Mouse (Mus musculus): ENCODE data around the gene Marveld1.
A peak's percentile ranks its signal among the peaks of the same experiment; 100 is the strongest.

Gene Marveld1

DNA sequence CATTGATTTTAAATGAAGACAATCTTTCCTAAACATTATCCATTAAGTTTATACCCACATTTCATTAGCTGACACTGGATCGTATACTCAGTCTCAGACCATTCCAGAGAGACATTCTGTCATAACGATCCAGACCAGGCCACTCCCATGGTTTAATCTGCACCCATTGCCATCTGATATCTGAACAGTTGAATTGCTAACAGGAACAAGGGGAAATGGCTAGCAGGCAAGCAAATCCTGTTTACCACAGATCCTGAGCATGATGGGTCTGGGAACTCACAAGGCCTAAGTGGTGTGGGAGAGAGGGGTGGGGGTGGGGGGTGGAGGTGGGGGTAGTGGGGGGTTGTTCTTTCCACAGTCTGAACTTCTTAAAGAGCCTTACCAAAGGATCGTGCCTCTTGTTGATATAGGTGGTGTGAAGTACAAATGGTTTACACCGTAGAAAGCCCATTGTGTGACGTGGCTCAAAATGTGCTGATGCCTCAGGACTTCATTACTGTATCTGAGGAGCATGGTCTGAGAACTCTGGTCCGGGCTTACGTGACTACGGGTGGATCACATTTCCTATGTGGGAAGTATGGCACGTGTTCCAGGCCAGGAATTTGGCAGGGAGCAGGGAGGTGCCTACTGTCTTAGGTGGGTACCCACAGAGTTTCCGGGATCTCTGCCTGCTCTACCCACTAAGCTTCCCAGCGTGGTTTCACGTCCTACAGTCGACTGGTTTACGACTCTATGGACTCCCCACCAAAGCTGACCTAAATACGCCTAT lies 8.5 kb upstream of the Marveld1 start:
- no peak for DNase-seq (ENCODE audit: inconsistent age in 2 of 2, low spot score in 1 of 2)

DNA sequence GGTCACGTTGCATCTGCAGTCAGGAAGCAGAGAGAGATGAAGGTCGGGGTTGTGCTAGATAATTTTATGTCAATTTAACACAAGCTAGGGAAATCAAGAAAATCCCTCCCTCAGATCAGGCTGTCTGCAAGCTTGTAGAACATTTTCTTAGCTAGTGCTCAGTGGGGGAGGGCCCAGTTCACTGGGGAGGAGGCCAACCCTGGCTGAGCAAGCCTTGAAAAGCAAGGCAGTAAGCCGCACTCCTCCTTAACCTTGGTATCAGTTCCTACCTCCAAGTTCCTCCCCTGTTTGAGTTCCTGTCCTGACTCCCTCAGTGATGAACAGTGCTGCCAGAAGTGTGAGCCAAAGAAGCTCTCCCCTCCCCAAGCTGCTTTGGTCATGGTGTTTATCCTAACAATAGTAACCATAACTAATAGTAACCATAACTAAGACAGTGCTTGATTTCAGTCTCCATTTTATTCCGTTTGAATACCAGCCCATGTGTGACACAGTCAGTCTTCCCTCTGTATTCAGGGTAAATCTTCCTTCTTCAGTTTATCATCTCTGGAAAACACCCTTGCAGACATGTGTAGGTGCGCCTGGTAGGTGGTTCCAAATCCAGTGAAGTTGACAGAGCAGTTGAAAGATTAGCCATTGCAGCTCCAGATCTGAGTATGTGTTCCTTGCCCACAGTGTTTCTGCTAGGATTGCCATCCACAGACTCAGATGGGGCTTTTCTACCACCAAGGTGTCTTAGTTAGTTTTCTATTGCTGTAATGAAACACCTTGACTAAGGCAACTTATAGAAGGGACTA lies 7.3 kb upstream of the Marveld1 start:
- no peak for DNase-seq (ENCODE audit: inconsistent age in 2 of 2, low spot score in 1 of 2)

GRCm38 (mm10) chr19:42141998-42142397 lies 5.2 kb upstream of the Marveld1 start:
- no peak for DNase-seq (ENCODE audit: inconsistent age in 2 of 2, low spot score in 1 of 2)

GRCm38 (mm10) chr19:42142757-42143156 lies 4.4 kb upstream of the Marveld1 start:
- no peak for DNase-seq (ENCODE audit: inconsistent age in 2 of 2, low spot score in 1 of 2)

GRCm38 (mm10) chr19:42144067-42144466 lies 3.1 kb upstream of the Marveld1 start:
- DNase-seq (ENCODE audit: inconsistent age in 2 of 2, low spot score in 1 of 2), result peak; percentile 36 to 61

GRCm38 (mm10) chr19:42144541-42145167 lies 2.5 kb upstream of the Marveld1 start:
- peak; percentile 79 to 93 for DNase-seq (ENCODE audit: inconsistent age in 2 of 2, low spot score in 1 of 2)

DNA sequence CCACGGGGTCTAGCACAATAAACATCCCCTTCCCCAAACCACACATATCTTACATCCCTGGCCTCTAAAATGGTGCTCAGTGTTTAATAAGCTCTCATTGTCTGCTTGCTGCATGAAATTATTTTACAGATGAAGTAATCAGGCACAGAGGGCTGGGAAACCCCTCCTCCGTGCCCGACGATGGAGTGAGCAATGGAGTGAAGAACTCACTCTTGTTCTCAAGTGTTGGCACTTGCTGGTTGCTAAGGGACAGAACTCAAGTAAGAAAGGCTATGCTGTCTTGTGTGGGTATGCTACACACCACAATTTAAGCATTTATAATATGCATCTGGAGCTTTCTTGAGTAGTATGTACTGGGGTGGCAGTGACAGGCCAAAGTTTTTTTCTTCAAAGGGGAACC lies 2.0 kb upstream of the Marveld1 start:
- peak in 1 of 2 experiments; percentile 25 for DNase-seq (ENCODE audit: inconsistent age in 2 of 2, low spot score in 1 of 2)

DNA sequence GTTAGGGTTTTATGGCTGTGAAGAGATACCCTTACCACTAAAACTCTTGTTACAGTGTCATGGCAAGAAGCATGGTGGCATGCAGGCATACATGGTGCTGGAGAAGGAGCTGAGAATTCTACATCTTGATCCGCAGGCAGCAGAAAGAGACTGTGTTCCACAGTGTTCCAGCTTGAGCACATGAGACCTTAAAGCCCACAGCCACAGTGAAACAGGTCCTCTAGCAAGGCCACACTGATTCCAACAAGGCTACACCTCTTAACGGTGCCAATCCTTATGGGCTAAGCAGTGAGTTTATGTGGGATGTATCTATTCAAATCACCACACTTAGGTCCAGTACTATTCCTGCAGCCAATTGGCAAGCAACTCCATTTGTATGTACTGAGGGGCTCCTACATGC lies 1.5 kb upstream of the Marveld1 start:
- DNase-seq (ENCODE audit: inconsistent age in 2 of 2, low spot score in 1 of 2), result peak in 1 of 2 experiments; percentile 10

DNA sequence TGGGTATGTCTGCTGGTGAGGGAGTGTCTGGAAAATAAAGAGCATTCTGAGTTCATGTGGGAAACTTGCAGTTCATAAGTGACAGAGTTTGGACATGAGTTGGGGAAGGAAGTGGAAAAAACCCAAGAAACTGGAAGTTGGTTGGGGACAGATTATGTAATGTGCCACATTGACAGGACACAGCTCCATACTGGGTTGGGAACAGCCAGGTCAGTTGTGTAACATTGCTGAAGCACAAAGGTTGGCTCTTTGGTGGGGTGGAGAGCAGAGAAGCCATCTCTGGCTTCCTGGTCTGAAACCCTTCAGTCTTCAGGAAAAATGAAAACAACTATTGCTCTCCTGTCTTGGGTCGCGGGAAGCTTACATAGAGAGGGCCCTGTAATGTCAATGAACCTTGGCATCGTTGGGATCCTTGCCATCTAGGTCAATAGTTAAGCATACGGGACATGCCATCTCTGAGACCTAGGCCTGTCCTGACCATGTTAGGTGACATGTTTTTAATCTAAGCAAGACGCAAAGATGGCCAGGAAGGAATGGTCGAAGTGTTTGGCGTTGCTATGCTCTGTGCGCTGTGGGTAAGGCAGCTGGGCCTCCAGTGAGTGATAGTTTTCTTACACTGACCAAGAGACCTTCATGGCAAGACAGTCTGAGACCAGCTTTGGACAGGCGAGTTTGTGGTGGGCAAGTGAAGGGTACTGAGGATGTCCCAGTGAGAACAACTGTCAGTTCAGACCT lies 757 bp upstream of the Marveld1 start:
- peak; percentile 15 to 64 for DNase-seq (ENCODE audit: inconsistent age in 2 of 2, low spot score in 1 of 2)

DNA sequence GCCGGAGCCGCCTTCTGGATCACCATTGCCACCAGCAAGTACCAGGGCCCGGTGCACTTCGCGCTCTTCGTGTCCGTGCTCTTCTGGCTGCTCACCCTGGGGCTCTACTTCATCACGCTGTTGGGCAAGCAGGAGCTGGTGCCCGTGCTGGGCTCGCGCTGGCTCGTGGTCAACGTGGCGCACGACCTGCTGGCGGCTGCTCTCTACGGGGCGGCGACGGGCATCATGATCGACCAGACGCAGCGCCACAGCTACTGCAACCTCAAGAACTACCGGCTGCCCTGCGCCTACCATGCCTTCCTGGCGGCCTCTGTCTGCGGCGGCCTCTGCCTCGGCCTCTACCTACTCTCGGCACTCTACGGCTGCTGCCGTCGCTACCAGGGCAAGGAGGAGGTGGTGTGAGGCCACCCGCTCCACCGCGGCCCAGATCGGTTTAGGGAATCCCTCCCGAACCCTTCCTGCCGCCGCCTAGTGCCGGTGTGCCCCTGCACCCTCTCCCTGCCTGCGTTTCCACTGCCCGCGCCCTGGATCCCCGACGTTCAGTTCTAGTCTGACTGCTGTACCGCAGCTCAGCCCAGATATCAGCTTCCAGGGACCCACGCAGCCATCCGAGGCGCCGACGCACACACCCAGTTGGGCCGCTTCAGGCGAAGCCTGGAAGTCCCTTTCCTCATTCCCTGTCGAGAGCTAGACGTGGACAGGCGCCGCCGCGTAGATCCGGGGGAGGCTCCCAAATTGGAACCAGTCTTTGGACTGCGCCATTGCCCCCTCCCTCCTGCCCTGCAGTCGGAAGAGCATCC lies 769 bp downstream of the Marveld1 start:
- peak; percentile 75 to 92 for DNase-seq (ENCODE audit: inconsistent age in 2 of 2, low spot score in 1 of 2)

- DNase-seq (ENCODE audit: inconsistent age in 2 of 2, low spot score in 1 of 2), result no peak
Observed at GRCm38 (mm10) chr19:42148569-42148860, 1.3 kb downstream of the Marveld1 start.

- DNase-seq (ENCODE audit: inconsistent age in 2 of 2, low spot score in 1 of 2), result peak; percentile 91 to 96
Observed at GRCm38 (mm10) chr19:42151990-42152389, 4.8 kb downstream of the Marveld1 start.

GRCm38 (mm10) chr19:42157493-42158237 lies 10.5 kb downstream of the Marveld1 start:
- no peak for DNase-seq (ENCODE audit: inconsistent age in 2 of 2, low spot score in 1 of 2)

GRCm38 (mm10) chr19:42158246-42159017 lies 11.2 kb downstream of the Marveld1 start:
- no peak for DNase-seq (ENCODE audit: inconsistent age in 2 of 2, low spot score in 1 of 2)

GRCm38 (mm10) chr19:42163764-42164163 lies 16.6 kb downstream of the Marveld1 start, which contains the start of gene Zfyve27:
TSS of gene Zfyve27 (plus strand) at chr19:42163951.
- no peak for DNase-seq (ENCODE audit: inconsistent age in 2 of 2, low spot score in 1 of 2)

DNA sequence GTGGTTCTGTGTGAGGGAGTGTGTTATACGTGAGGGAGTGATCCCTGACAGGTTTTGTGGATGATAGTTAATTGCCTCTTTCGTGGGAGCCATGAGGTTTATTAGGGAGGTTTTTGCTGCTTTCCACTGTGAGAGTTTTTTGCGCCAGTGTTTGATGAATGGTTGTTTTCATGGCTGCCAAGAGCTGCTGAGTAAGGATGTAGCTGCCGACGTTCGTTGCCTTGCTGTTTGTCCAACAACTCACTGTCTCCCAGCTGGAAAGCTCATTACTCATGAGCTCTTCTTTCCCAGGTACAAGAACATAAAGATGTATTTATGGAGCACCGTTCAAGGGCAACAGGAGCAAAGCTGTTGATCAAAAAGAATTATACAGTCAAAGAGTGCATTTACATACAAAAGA lies 17.0 kb downstream of the Marveld1 start:
- peak in 1 of 2 experiments; percentile 50 for DNase-seq (ENCODE audit: inconsistent age in 2 of 2, low spot score in 1 of 2)

GRCm38 (mm10) chr19:42166130-42166529 lies 18.9 kb downstream of the Marveld1 start:
- DNase-seq (ENCODE audit: inconsistent age in 2 of 2, low spot score in 1 of 2), result peak; percentile 91 to 98

- DNase-seq (ENCODE audit: inconsistent age in 2 of 2, low spot score in 1 of 2), result peak in 1 of 2 experiments; percentile 68
Observed at GRCm38 (mm10) chr19:42166766-42167165, 19.6 kb downstream of the Marveld1 start.

DNA sequence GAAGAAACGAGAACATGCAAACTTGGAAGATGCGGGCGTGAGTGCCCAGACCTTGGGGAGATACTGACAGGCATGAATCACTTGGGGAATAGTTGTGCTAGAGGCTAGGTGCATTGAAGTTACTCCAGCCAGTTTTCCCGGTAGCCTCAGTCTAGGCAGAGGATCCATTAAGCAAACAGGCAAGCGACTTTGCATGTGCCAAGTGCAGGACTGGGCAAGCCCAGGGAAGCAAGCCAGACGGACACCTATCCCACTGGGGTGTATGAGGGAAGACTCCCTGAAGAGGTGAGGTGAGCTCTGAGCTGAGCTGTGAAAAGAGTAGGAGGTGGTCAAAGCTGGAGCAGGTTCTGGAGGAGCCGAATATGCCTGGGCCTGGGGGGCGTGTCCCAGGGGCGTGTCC lies 20.3 kb downstream of the Marveld1 start:
- DNase-seq (ENCODE audit: inconsistent age in 2 of 2, low spot score in 1 of 2), result peak; percentile 34 to 62
